Mouse (Mus musculus) stomach, embryonic 14.5 days (tissue): ENCODE data around the gene Acss1. TPM values are rescaled to one million over a fixed set of nuclear protein-coding genes. Genes with fewer than 3 reads are reported as not detected.

Experiments
- ATAC-seq: fragments of 200-750 bp; cut with Nextera tagmentation; 2 replicates; pipeline ENCODE4 v1.8.0; 2017; ENCODE audit warnings: low read depth, moderate TSS enrichment; ENCODE audit not compliant: insufficient number of reproducible peaks, insufficient read depth, low FRiP score
- H3K27ac ChIP-seq: fragments of 300-500 bp; sonication (generic); 2 replicates; pipeline ENCODE4 v1.5.1; 2014; ENCODE audit warnings: mild to moderate bottlenecking, low read length, moderate library complexity, mixed read lengths
- H3K27me3 ChIP-seq: fragments of 300-500 bp; sonication (generic); 2 replicates; pipeline ENCODE4 v1.6.1; 2014; ENCODE audit warnings: low read length, control low read depth, mixed read lengths; ENCODE audit not compliant: control insufficient read depth, insufficient read depth
- H3K36me3 ChIP-seq: fragments of 300-500 bp; sonication (generic); 2 replicates; pipeline ENCODE4 v1.6.1; 2014; ENCODE audit warnings: mild to moderate bottlenecking, control low read depth, low read length, moderate library complexity, mixed read lengths; ENCODE audit not compliant: control insufficient read depth, insufficient read depth
- H3K4me1 ChIP-seq: fragments of 300-500 bp; sonication (generic); 2 replicates; pipeline ENCODE4 v1.6.1; 2014; ENCODE audit warnings: low read length, control low read depth, mixed read lengths; ENCODE audit not compliant: control insufficient read depth, insufficient read depth
- H3K4me2 ChIP-seq: fragments of 300-500 bp; sonication (generic); replicated peaks from 2 replicates; pipeline ENCODE4 v1.6.1; 2014; ENCODE audit warnings: low read depth, low read length, control low read depth
- H3K4me3 ChIP-seq: fragments of 300-500 bp; sonication (generic); 2 replicates; pipeline ENCODE4 v1.5.1; 2014; ENCODE audit warnings: low read depth, low read length, control low read depth
- H3K9ac ChIP-seq: fragments of 300-500 bp; sonication (generic); replicated peaks from 2 replicates; pipeline ENCODE4 v1.6.1; 2014; ENCODE audit warnings: low read depth, mild to moderate bottlenecking, control low read depth, low read length, moderate library complexity, mixed read lengths
- H3K9me3 ChIP-seq: fragments of 300-500 bp; sonication (generic); 2 replicates; pipeline ENCODE4 v1.6.1; 2016; ENCODE audit warnings: low read depth, low read length, control low read depth; ENCODE audit not compliant: control insufficient read depth
- WGBS: fragments of 180-500 bp; shearing (Covaris S2); extraction: QIAGEN DNeasy Blood & Tissue Kit; methylation state at CpG from one replicate; pipeline ENCODE4 v1.1.7; 2014; 5-methylcytosine and 5-hydroxymethylcytosine counted together
- polyA plus RNA-seq: library from polyadenylated mRNA; unstranded; fragments of >200 nt; fragmentation: Nextera tagmentation; extraction: Ambion mirVana; gene quantifications from 2 replicates; pipeline ENCODE4 v1.2.1, GENCODE M21; 2014

Gene Acss1
- polyA plus RNA-seq, 1 experiment from 2014 or later, result 28.7 TPM

DNA sequence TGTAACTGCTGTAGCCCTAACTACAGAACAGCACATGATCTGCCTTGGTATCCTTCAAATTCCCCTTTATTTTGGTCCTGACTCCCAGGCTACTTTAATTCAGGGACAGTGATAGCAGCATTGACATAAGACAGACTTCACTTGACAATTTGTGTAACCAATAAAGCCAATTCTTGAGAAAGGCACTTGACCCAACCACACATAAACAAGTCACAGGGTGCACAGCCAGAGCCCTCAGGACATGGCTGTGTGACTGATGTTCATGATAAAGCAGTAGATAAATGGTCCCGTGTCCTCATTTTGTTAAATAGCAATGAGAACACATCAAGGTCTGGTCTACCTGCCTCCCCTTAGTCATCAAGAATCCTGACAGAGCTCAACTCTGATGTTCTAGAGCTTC is 88.7 kb downstream of the Acss1 start:
- Histone ChIP-seq H3K27me3 (no peaks in the 10 kb centered on the region), H3K36me3 (no peaks in the 10 kb centered on the region), H3K4me1 (no peaks in the 10 kb centered on the region), H3K9ac (no peak overlapping the region), H3K27ac (no peak overlapping the region), H3K4me3 (no peak overlapping the region), H3K4me2 (no peak overlapping the region), H3K9me3 (no peaks in the 10 kb centered on the region)
- ATAC-seq, result no peak
- WGBS, result 57% methylated on average over 1 of the region's 1 CpGs

DNA sequence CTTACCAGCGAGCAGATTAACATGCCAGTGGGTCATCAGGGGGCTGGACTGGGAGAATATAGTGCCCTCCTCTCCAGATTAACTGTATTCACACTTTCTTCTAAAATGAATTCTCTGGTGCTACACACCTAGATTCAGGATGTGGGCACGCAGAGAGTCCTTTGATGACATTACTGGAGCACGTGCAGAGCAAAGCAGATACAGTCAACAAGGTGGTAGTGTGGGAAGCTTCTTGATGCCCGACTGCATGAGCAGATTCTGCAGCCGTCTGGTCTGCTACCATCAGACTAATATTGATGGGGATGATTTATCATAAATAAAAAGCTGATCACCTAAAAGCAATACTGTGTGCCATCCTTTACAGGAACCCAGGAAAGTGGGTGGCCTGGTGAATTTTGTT is 89.7 kb downstream of the Acss1 start:
- Histone ChIP-seq H3K27me3 (no peaks in the 10 kb centered on the region), H3K4me1 (no peaks in the 10 kb centered on the region), H3K9ac (no peak overlapping the region), H3K9me3 (no peaks in the 10 kb centered on the region), H3K4me2 (no peak overlapping the region), H3K27ac (no peak overlapping the region), H3K36me3 (no peaks in the 10 kb centered on the region), H3K4me3 (no peak overlapping the region)
- WGBS, result 79% methylated on average over 5 of the region's 5 CpGs
- ATAC-seq, result no peak

GRCm38 (mm10) chr2:150576256-150576655 is 92.0 kb downstream of the Acss1 start:
- Histone ChIP-seq H3K27me3 (no peaks in the 10 kb centered on the region), H3K9ac (no peak overlapping the region), H3K9me3 (no peaks in the 10 kb centered on the region), H3K4me3 (no peak overlapping the region), H3K4me1 (no peaks in the 10 kb centered on the region), H3K4me2 (no peak overlapping the region), H3K27ac (no peak overlapping the region), H3K36me3 (no peaks in the 10 kb centered on the region)
- WGBS, result 96% methylated on average over 1 of the region's 1 CpGs
- ATAC-seq, result no peak

- Histone ChIP-seq H3K9ac (no peak overlapping the region), H3K9me3 (no peaks in the 10 kb centered on the region), H3K36me3 (no peaks in the 10 kb centered on the region), H3K27me3 (no peaks in the 10 kb centered on the region), H3K4me3 (no peak overlapping the region), H3K27ac (no peak overlapping the region), H3K4me1 (no peaks in the 10 kb centered on the region), H3K4me2 (no peak overlapping the region)
- ATAC-seq, result no peak
- 81% methylated on average over 3 of the region's 3 CpGs for WGBS
These were observed 95.8 kb downstream of the Acss1 start for GRCm38 (mm10) chr2:150572463-150572862.

- no peak overlapping the region for H3K4me3 ChIP-seq
- H3K4me2 ChIP-seq, result no peak overlapping the region
- no peaks in the 10 kb centered on the region for H3K36me3 ChIP-seq
- H3K4me1 ChIP-seq, result no peaks in the 10 kb centered on the region
- 86% methylated on average over 2 of the region's 2 CpGs for WGBS
- no peak for ATAC-seq
- no peak overlapping the region for H3K9ac ChIP-seq
- H3K27ac ChIP-seq, result no peak overlapping the region
- H3K27me3 ChIP-seq, result no peaks in the 10 kb centered on the region
- no peaks in the 10 kb centered on the region for H3K9me3 ChIP-seq
These were observed 97.5 kb downstream of the Acss1 start for GRCm38 (mm10) chr2:150570761-150571160.

DNA sequence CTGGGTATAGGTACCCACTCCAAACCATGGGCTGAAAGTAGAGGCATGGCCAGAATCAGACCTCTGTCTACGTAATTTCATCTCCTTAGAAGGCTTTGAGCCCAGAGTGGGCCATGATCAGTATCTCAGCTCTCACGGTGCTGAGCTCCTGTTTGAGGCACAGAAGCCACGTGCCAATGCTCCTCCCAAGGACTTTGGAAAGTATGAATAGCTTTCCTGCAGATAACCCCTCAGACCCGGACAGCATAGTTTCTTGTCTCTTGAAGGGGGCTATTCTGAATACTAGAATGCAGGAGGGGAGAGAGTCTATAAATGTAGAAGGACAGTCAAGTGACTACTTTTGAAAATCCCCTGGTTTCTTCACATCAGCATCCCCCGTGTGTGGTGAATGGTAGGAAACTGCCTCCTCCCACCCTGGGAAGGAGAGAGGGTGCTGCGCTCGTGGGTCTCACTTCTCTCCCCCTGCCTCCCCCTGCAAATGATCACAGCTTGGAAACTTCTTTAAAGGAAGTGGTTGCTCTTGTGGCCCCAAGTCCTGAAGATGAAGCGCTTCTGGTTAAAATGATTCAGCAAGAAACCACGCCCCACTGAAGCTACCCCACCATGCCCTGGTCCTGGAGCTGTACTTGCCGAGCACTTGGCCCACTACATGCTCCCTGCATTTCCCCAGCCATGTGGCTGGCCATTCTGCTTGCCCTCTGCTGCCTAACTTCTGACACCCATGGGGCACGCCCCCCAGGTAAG is 98.3 kb downstream of the Acss1 start, which contains the start of gene Cst7:
Cst7 (plus strand) TSS at position 569 of the 744 bp plus-strand sequence.
- Histone ChIP-seq H3K4me2 (no peak within 1 kb of the TSS), H3K27ac (no peak within 1 kb of the TSS), H3K4me1 (no peaks in the 10 kb centered on the region), H3K27me3 (no peaks in the 10 kb centered on the region), H3K36me3 (no peaks in the 10 kb centered on the region), H3K4me3 (no peak within 1 kb of the TSS), H3K9me3 (no peaks in the 10 kb centered on the region), H3K9ac (no peak within 1 kb of the TSS)
- no peak for ATAC-seq
- 66% methylated on average over 11 of the region's 11 CpGs for WGBS

Other genes starting within 250 kb of the Acss1 start
- gene Zfp442, start 217.0 kb downstream of the Acss1 start, polyA plus RNA-seq, result 9.3 and 10.6 TPM in 2 replicates
- 0.25 TPM in 1 of 2 replicates, not detected in the other for gene Zfp345, start 183.4 kb downstream of the Acss1 start, polyA plus RNA-seq
- 0.26 and 0.53 TPM in 2 replicates for gene Cst7, start 98.1 kb downstream of the Acss1 start, polyA plus RNA-seq
- 37.5 and 40.2 TPM in 2 replicates for gene Apmap, start 59.9 kb downstream of the Acss1 start, polyA plus RNA-seq
- not detected in 2 replicates for gene Vsx1, start 20.9 kb upstream of the Acss1 start, polyA plus RNA-seq
- 27.0 and 29.6 TPM in 2 replicates for gene Entpd6, start 80.5 kb upstream of the Acss1 start, polyA plus RNA-seq
- 61.6 and 70.3 TPM in 2 replicates for gene Pygb, start 118.2 kb upstream of the Acss1 start, polyA plus RNA-seq
- gene Abhd12, start 236.2 kb upstream of the Acss1 start, polyA plus RNA-seq, result 59.5 and 63.0 TPM in 2 replicates
- 43.5 and 44.8 TPM in 2 replicates for gene Gins1, start 236.9 kb upstream of the Acss1 start, polyA plus RNA-seq